Mouse (Mus musculus): ENCODE results near the gene Rasal2.

- no peak for TF ChIP-seq MAX (IDR thresholded peaks at IDR 0.05; ENCODE audit: low read length)
- no peak for TF ChIP-seq TCF12 (IDR thresholded peaks at IDR 0.05; ENCODE audit: low read depth, low read length)
- no peak for TF ChIP-seq POLR2A (IDR thresholded peaks at IDR 0.05; ENCODE audit: control insufficient read depth in 1 of 2, insufficient read depth in 1 of 2, low read depth in 1 of 2, low read length in 2 of 2, poor library complexity in 1 of 2)
- peak; percentile 88 for TF ChIP-seq ZNF384 (IDR thresholded peaks at IDR 0.05; ENCODE audit: low read depth, low read length)
These were observed 31.5 kb upstream of the Rasal2 start for GRCm38 (mm10) chr1:157443723-157444561.

All from MEL (cell line).